Mouse (Mus musculus) neutrophil, adult 65 days (primary cell): ENCODE results near the gene Cd96. TPM values are rescaled to one million over a fixed set of nuclear protein-coding genes. Genes with fewer than 3 reads are reported as not detected.

ENCODE experiments used
- total RNA-seq: library from RNA; stranded (reverse); gene quantifications from 2 replicates; pipeline ENCODE4 v1.2.4, GENCODE M21; 2023

The Cd96 gene
- total RNA-seq, result 0.18 TPM in 1 of 2 replicates, not detected in the other

GRCm38 (mm10) chr16:46120020-46120419 lies at the start of gene Cd96:
Gene Cd96, minus strand, starts transcription at chr16:46120251.

DNA sequence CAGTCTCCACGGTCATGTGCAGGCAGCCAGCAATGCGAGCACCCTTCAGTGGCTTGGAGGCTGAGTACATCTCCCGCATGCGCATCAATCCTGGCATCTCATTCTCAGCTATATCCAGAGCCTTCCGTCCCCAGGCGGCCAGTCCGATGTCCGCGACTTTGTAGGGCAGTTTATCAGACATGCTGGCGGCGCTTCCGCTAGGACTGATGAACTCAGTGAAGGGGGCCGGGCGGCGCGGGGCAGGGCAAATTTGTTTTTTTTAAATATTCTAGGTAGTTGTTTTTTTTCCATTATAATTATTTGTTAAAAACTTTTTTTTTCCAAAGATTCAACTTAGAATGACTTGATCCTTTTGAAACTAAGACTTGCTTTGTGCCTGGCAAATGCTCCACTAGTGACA lies 34.8 kb upstream of the Cd96 start, which contains the start of gene Gm4737:
Gene Gm4737, minus strand, starts transcription at position 246 of the 400 bp plus-strand sequence.

GRCm38 (mm10) chr16:46010153-46010905 lies 109.7 kb downstream of the Cd96 start, which contains the start of gene Plcxd2:
Gene Plcxd2, minus strand, starts transcription at chr16:46010218.

Other genes starting within 250 kb of the Cd96 start
- gene Phldb2, start 166.7 kb downstream of the Cd96 start, total RNA-seq, result 3.1 and 3.5 TPM in 2 replicates
- gene Plcxd2, start 110.0 kb downstream of the Cd96 start, total RNA-seq, result 0.64 and 1.3 TPM in 2 replicates
- gene Gm4737, start 34.8 kb upstream of the Cd96 start, total RNA-seq, result 6.0 and 12.3 TPM in 2 replicates